Mouse (Mus musculus) cerebellum, postnatal 36 days (tissue): ENCODE data around the gene Kctd21.
A peak's percentile ranks its signal among the peaks of the same experiment; 100 is the strongest.

ENCODE experiments used
- DNase-seq, 2 experiments: peaks; one replicate each; pipeline ENCODE4 v3.0.0; 2021 to 2022; ENCODE audit warnings: mixed read lengths in 2 of 2

The Kctd21 gene

GRCm38 (mm10) chr7:97324342-97324741 is 7.8 kb upstream of the Kctd21 start:
- DNase-seq = no peak

- no peak for DNase-seq
Measured at GRCm38 (mm10) chr7:97325156-97325985, 6.8 kb upstream of the Kctd21 start.

- no peak for DNase-seq
Measured at GRCm38 (mm10) chr7:97327376-97327775, 4.8 kb upstream of the Kctd21 start.

GRCm38 (mm10) chr7:97328891-97329588 is 3.1 kb upstream of the Kctd21 start:
- peak; percentile 53 to 57 for DNase-seq

GRCm38 (mm10) chr7:97329676-97330075 is 2.5 kb upstream of the Kctd21 start:
- peak; percentile 35 to 38 for DNase-seq

- peak; percentile 21 for DNase-seq
Measured at GRCm38 (mm10) chr7:97330931-97331645, 1.0 kb upstream of the Kctd21 start.

- no peak for DNase-seq
Measured at GRCm38 (mm10) chr7:97332667-97333041, 527 bp downstream of the Kctd21 start.

- no peak for DNase-seq
Measured at GRCm38 (mm10) chr7:97333113-97333898, 1.2 kb downstream of the Kctd21 start.

- DNase-seq = peak; percentile 43
Measured at GRCm38 (mm10) chr7:97334406-97334805, 2.3 kb downstream of the Kctd21 start.

- DNase-seq = no peak
Measured at GRCm38 (mm10) chr7:97336678-97337077, 4.6 kb downstream of the Kctd21 start.

- DNase-seq = no peak
Measured at GRCm38 (mm10) chr7:97338593-97338992, 6.5 kb downstream of the Kctd21 start.

- peak in 1 of 2 experiments; percentile 34 for DNase-seq
Measured at GRCm38 (mm10) chr7:97339623-97340022, 7.5 kb downstream of the Kctd21 start.

- no peak for DNase-seq
Measured at GRCm38 (mm10) chr7:97340907-97341849, 9.1 kb downstream of the Kctd21 start.

- no peak for DNase-seq
Measured at GRCm38 (mm10) chr7:97342961-97343360, 10.8 kb downstream of the Kctd21 start.

GRCm38 (mm10) chr7:97344655-97345054 is 12.5 kb downstream of the Kctd21 start:
- no peak for DNase-seq

GRCm38 (mm10) chr7:97345229-97345871 is 13.2 kb downstream of the Kctd21 start:
- peak; percentile 43 to 56 for DNase-seq

- DNase-seq = no peak
Measured at GRCm38 (mm10) chr7:97346111-97346821, 14.1 kb downstream of the Kctd21 start.

GRCm38 (mm10) chr7:97346822-97347166 is 14.7 kb downstream of the Kctd21 start:
- no peak for DNase-seq

- DNase-seq = no peak
Measured at GRCm38 (mm10) chr7:97347464-97347863, 15.3 kb downstream of the Kctd21 start.

- DNase-seq = no peak
Measured at GRCm38 (mm10) chr7:97348318-97348717, 16.2 kb downstream of the Kctd21 start.
